Mouse (Mus musculus) lung, embryonic 16.5 days (tissue): Measurements from ENCODE around the gene Map1lc3b. TPM values are rescaled to one million over a fixed set of nuclear protein-coding genes. Genes with fewer than 3 reads are reported as not detected.

Experiments used
- ATAC-seq: fragments of 200-750 bp; cut with Nextera tagmentation; 2 replicates; pipeline ENCODE4 v1.8.0; 2017; ENCODE audit warnings: low read depth, mild to moderate bottlenecking, moderate library complexity
- H3K27ac ChIP-seq: fragments of 300-500 bp; sonication (generic); 2 replicates; pipeline ENCODE4 v1.5.1; 2014; ENCODE audit warnings: mild to moderate bottlenecking, control low read depth, low read length
- H3K27me3 ChIP-seq: fragments of 300-500 bp; sonication (generic); 2 replicates; pipeline ENCODE4 v1.6.1; 2014; ENCODE audit warnings: low read depth, low read length, mixed read lengths; ENCODE audit not compliant: control insufficient read depth, insufficient read depth
- H3K36me3 ChIP-seq: fragments of 300-500 bp; sonication (generic); 2 replicates; pipeline ENCODE4 v1.6.1; 2014; ENCODE audit warnings: low read length; ENCODE audit not compliant: control insufficient read depth, insufficient read depth
- H3K4me1 ChIP-seq: fragments of 300-500 bp; sonication (generic); replicated peaks from 2 replicates; pipeline ENCODE4 v1.6.1; 2014; ENCODE audit warnings: low read length, mixed read lengths; ENCODE audit not compliant: control insufficient read depth, insufficient read depth
- H3K4me2 ChIP-seq: fragments of 300-500 bp; sonication (generic); 2 replicates; pipeline ENCODE4 v1.6.1; 2014; ENCODE audit warnings: low read depth, low read length, control low read depth
- H3K4me3 ChIP-seq: fragments of 300-500 bp; sonication (generic); 2 replicates; pipeline ENCODE4 v1.5.1; 2014; ENCODE audit warnings: mild to moderate bottlenecking, low read length, control low read depth
- H3K9ac ChIP-seq: fragments of 300-500 bp; sonication (generic); 2 replicates; pipeline ENCODE4 v1.6.1; 2014; ENCODE audit warnings: low read length, control low read depth
- H3K9me3 ChIP-seq: fragments of 300-500 bp; sonication (generic); 2 replicates; pipeline ENCODE4 v1.6.1; 2016; ENCODE audit warnings: low read length; ENCODE audit not compliant: control insufficient read depth
- WGBS: fragments of 180-500 bp; shearing (Covaris S2); extraction: QIAGEN DNeasy Blood & Tissue Kit; methylation state at CpG from one replicate; pipeline ENCODE4 v1.1.7; 2014; 5-methylcytosine and 5-hydroxymethylcytosine counted together
- polyA plus RNA-seq: library from polyadenylated mRNA; unstranded; fragments of >200 nt; fragmentation: Nextera tagmentation; extraction: Ambion mirVana; gene quantifications from 2 replicates; pipeline ENCODE4 v1.2.1, GENCODE M21; 2015

Map1lc3b gene
- polyA plus RNA-seq, 1 experiment from 2014 or later = 211 TPM

DNA sequence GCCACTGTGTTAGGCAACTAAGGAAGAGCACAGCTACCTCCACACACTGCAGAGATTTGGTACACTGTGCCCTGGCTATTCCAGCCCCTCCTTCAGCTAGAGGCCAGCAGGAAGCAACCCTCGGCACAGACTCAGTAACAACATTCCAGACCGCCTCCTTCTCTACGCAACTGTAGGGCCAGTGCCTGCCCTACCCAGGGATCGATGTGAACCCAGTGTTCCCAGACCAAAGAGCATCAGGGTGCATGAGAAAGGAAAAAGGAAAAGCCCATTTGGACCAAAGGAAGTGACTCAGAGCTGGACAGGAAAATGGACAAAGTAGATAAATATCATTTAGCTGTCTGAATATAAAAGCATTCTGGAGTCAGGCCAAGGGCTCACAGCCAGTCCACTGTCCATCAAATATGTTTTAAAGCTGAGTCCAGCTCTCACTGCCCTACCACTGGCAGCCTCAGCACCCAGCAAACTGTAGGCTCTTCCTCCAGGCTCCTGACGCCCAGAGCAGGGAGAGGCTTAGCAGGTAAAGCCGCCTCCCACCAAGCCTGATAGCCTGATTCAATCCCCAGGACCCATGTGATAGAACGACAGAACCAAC, 29.3 kb downstream of the Map1lc3b start:
- peak overlapping the region; percentile 27; the same call in 1 of the 2 replicates for H3K4me2 ChIP-seq
- WGBS = 32% methylated on average over 7 of the region's 7 CpGs
- H3K9ac ChIP-seq = no peak overlapping the region

DNA sequence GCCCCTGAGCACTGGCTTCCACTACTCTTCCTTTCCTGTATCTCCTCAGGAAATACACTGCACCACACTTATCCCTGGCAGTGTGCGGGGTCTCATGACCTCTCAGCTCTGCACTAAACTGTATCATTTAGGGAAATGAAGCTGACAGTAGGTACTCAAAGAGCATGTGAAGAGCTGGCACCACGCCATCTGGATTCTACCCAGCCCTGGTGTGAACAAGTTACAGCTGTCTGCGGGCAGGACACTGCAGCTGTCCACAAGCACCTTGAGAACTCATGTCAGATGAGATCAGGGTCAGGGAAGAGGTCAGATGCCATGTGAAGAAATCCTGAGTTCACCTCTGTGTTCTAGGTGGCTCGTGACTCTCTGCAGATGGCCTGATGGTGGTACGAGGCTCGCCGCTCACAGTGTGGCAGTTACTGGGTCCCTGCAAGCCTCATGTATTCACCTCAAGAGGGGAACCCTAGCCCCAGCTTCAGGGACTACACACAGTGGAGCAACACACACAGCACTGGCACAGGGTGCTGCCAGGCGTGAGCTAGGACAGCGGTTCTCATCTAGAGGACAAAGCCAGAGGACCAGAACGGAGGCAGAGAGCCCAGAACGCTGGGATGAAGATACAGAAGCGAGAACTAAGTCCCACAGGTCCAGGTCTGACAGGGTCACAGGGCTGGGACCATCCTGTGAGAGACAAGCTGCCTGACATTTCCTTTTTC, 30.8 kb downstream of the Map1lc3b start:
- 47% methylated on average over 12 of the region's 12 CpGs for WGBS
- Histone ChIP-seq H3K4me1 (peaks cover 35% of the 10 kb centered on the region), H3K4me2 (no peak overlapping the region), H3K27ac (peak overlapping the region; percentile 93; the same call in 1 of the 2 replicates), H3K4me3 (no peak overlapping the region), H3K36me3 (peaks cover 9% of the 10 kb centered on the region), H3K9me3 (no peaks in the 10 kb centered on the region), H3K27me3 (no peaks in the 10 kb centered on the region), H3K9ac (no peak overlapping the region)
- ATAC-seq = no peak

More for the DNA sequence above, 29.3 kb downstream of the Map1lc3b start:
- H3K9me3 ChIP-seq = no peaks in the 10 kb centered on the region
- H3K4me3 ChIP-seq = no peak overlapping the region
- peak; percentile 89 for ATAC-seq
- peaks cover 35% of the 10 kb centered on the region for H3K4me1 ChIP-seq
- peak overlapping the region; percentile 93 for H3K27ac ChIP-seq
- H3K36me3 ChIP-seq = peaks cover 9% of the 10 kb centered on the region
- no peaks in the 10 kb centered on the region for H3K27me3 ChIP-seq

DNA sequence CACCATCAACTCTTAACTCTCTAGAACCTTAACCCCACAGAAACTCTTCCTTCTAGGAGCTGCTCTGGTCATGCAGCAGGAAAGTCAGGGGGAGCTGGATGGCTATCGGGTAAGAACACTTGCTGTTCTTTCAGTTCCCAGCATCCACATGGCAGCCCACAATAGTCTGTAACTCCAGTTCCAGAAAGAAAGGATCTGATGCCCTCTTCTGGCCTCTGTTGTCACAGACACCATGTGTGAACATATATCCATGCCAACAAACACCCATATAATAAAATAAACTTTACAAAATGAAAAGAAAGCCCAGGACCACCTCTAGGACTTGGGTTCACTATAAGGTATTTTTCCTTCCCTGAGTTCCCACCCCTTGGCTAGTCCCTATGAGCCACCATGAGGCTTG, 31.7 kb downstream of the Map1lc3b start:
- H3K4me1 ChIP-seq = peaks cover 35% of the 10 kb centered on the region
- H3K27ac ChIP-seq = no peak overlapping the region
- no peak overlapping the region for H3K4me2 ChIP-seq
- no peaks in the 10 kb centered on the region for H3K27me3 ChIP-seq
- no peak for ATAC-seq
- H3K36me3 ChIP-seq = peaks cover 7% of the 10 kb centered on the region
- H3K9ac ChIP-seq = no peak overlapping the region
- WGBS = 45% methylated on average over 1 of the region's 1 CpGs
- no peak overlapping the region for H3K4me3 ChIP-seq
- H3K9me3 ChIP-seq = no peaks in the 10 kb centered on the region

DNA sequence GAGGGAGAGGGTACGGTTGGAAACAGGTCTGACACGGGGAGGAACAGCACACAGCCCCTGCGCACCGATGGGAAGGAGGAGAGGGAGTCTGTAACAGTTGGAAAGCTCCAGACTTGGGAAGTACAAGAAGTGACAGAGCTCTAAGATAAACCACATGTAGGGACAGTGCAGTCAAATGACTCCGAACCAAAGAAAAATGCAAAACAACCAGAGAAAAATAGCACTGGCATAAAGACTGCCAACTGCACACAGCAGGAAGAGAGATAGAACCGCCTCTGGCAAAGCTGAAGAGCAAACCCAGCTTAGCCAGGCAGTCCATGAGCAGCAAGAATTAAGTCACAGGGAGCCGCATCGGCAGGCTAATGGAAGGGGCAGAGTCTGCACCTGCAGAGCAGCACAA, 32.9 kb downstream of the Map1lc3b start:
- 85% methylated on average over 8 of the region's 8 CpGs for WGBS
- Histone ChIP-seq H3K4me1 (peaks cover 35% of the 10 kb centered on the region), H3K27ac (no peak overlapping the region), H3K4me3 (no peak overlapping the region), H3K4me2 (no peak overlapping the region), H3K36me3 (peaks cover 2% of the 10 kb centered on the region), H3K9ac (no peak overlapping the region), H3K27me3 (no peaks in the 10 kb centered on the region), H3K9me3 (no peaks in the 10 kb centered on the region)
- ATAC-seq = no peak

DNA sequence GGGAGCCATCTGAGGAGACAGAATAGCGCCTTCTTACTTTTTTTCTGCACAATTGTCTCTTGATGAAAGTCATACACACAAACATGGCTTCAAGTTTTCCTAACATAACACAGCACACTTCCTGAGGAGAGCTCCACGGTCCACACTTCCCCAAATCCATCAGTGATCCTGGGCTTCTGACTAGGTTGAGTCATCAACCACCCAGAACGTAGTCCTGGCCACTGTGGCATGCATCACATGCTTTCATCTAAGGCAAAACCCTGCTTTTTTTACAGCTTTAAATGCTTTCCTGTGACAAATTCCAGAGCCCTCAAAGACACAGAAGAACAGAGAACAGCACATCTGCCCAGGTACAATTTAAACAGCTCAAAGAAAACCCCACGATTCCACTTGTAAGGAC, 38.5 kb downstream of the Map1lc3b start:
- Histone ChIP-seq H3K4me3 (no peak overlapping the region), H3K4me2 (no peak overlapping the region), H3K27me3 (no peaks in the 10 kb centered on the region), H3K4me1 (peaks cover 14% of the 10 kb centered on the region), H3K27ac (no peak overlapping the region), H3K9me3 (no peaks in the 10 kb centered on the region), H3K9ac (no peak overlapping the region), H3K36me3 (peaks cover 9% of the 10 kb centered on the region)
- no peak for ATAC-seq
- 78% methylated on average over 4 of the region's 4 CpGs for WGBS

DNA sequence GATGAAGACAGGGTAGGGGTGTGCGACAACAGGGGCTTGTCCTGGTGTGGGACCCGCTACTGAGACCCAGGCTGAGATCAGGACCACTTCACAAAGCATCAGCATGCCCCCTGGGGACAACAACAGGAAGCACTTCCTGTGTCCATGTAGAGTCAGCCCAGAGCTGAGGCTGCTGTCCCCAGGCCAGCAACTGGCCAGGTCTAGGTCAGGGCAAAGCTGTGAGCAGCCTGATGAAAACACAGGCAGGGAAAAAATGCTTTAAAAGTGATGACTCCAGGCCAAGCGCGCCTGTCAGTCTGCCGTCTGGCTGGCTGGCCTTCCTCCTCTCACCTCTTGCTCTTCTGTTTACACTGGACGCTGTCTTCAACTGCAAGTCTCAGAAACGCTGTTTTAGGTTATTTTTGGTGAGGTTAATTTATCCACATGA, 41.5 kb downstream of the Map1lc3b start:
- no peaks in the 10 kb centered on the region for H3K9me3 ChIP-seq
- 26% methylated on average over 7 of the region's 7 CpGs for WGBS
- H3K4me2 ChIP-seq = no peak overlapping the region
- no peaks in the 10 kb centered on the region for H3K27me3 ChIP-seq
- peak; percentile 62 for ATAC-seq
- no peak overlapping the region for H3K9ac ChIP-seq
- peak overlapping the region; percentile 45 for H3K27ac ChIP-seq
- H3K36me3 ChIP-seq = peaks cover 9% of the 10 kb centered on the region
- H3K4me3 ChIP-seq = no peak overlapping the region
- peaks cover 22% of the 10 kb centered on the region for H3K4me1 ChIP-seq

DNA sequence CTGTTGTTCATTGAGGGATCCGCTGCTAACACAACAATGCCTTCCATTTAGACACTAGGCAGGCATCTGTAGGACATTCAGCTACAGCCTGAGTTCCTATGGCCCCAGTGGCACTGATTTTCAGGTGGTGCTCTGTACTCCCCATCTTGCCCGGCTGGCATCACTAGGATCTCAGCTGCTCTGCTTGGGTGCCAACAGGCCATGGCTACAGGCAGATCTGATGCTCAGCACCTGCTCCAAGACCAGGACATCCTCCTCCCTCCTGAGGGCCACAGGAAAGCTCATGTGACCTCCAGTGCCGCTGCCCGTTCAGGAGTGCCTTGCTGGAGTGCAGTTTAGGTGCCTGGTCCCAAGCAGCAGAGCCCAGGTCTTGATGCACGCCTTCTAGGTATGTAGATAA, 42.2 kb downstream of the Map1lc3b start:
- no peak overlapping the region for H3K4me2 ChIP-seq
- ATAC-seq = no peak
- H3K4me3 ChIP-seq = no peak overlapping the region
- no peaks in the 10 kb centered on the region for H3K9me3 ChIP-seq
- H3K27ac ChIP-seq = no peak overlapping the region
- H3K9ac ChIP-seq = no peak overlapping the region
- 75% methylated on average over 5 of the region's 5 CpGs for WGBS
- no peaks in the 10 kb centered on the region for H3K27me3 ChIP-seq
- H3K36me3 ChIP-seq = peaks cover 9% of the 10 kb centered on the region
- peaks cover 27% of the 10 kb centered on the region for H3K4me1 ChIP-seq

DNA sequence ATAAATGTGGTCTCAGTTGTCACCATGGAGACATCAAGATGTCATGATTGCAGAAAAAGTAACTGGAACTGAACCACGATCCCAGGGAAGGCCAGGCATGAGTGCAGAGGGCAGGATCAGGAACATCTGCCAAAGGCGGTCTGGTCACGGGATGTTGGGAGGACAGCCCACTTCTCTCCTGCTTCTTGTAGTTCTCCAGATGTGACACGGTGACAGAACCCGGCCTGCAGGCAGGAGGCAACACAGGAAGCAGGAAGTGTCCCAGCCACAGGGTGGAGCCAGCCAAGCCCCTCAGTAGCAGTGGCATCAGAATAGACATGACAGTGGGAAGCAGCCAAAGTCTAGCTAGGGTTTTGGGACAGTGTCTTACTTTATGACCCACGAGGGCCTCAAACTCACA, 45.4 kb downstream of the Map1lc3b start:
- no peak overlapping the region for H3K9ac ChIP-seq
- 41% methylated on average over 6 of the region's 6 CpGs for WGBS
- H3K4me1 ChIP-seq = peaks cover 27% of the 10 kb centered on the region
- H3K9me3 ChIP-seq = no peaks in the 10 kb centered on the region
- peak overlapping the region; percentile 47; the same call in 1 of the 2 replicates for H3K27ac ChIP-seq
- H3K4me2 ChIP-seq = no peak overlapping the region
- no peaks in the 10 kb centered on the region for H3K27me3 ChIP-seq
- ATAC-seq = peak; percentile 69
- no peaks in the 10 kb centered on the region for H3K36me3 ChIP-seq
- H3K4me3 ChIP-seq = no peak overlapping the region

DNA sequence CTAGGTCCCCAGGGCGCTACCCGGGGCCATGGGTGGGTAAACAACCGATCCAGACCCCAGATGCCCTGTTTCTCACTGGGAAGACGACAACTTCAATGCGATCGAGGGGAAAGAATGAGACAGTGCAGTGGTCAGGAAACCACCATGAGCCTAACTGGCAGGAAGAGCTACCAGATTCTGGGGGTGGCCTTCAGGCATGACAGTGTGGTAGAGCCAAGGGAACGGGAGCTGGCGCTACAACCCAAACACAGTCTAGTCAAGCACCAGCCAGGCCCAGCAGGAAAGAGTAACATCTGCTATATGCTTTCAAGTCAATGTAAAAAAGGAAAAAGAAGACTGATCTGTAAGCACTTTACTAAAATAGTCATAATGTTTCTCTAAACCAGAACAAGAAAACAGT, 46.0 kb downstream of the Map1lc3b start:
- Histone ChIP-seq H3K27me3 (no peaks in the 10 kb centered on the region), H3K4me3 (no peak overlapping the region), H3K4me2 (no peak overlapping the region), H3K27ac (peak overlapping the region; percentile 47; the same call in 1 of the 2 replicates), H3K9ac (no peak overlapping the region), H3K9me3 (no peaks in the 10 kb centered on the region), H3K4me1 (peaks cover 27% of the 10 kb centered on the region), H3K36me3 (no peaks in the 10 kb centered on the region)
- no peak for ATAC-seq
- 75% methylated on average over 8 of the region's 8 CpGs for WGBS
